Mouse (Mus musculus) heart, embryonic 10.5 days (tissue): ENCODE data around the gene Kdm8. TPM values are rescaled to one million over a fixed set of nuclear protein-coding genes. Genes with fewer than 3 reads are reported as not detected.
"Not testable (repeated sequence)": the region's sequence is repeated elsewhere in the genome, so short reads cannot be mapped to it uniquely, and the experiment has no call there.

Experiments
- DNase-seq: peaks from one replicate; pipeline ENCODE4 v3.0.0-alpha.2; 2017; ENCODE audit warnings: low spot score
- H3K27ac ChIP-seq: fragments of 300-500 bp; sonication (generic); 2 replicates; pipeline ENCODE4 v1.5.1; 2016; ENCODE audit warnings: mild to moderate bottlenecking
- H3K27me3 ChIP-seq: fragments of 300-500 bp; sonication (generic); 2 replicates; pipeline ENCODE4 v1.6.1; 2016; ENCODE audit warnings: mild to moderate bottlenecking; ENCODE audit not compliant: poor library complexity, insufficient read depth, severe bottlenecking
- H3K36me3 ChIP-seq: fragments of 300-500 bp; sonication (generic); 2 replicates; pipeline ENCODE4 v1.6.1; 2016; ENCODE audit warnings: mild to moderate bottlenecking, moderate library complexity
- H3K4me1 ChIP-seq: fragments of 300-500 bp; sonication (generic); 2 replicates; pipeline ENCODE4 v1.6.1; 2016; ENCODE audit warnings: mild to moderate bottlenecking
- H3K4me3 ChIP-seq: fragments of 300-500 bp; sonication (generic); 2 replicates; pipeline ENCODE4 v1.5.1; 2016; ENCODE audit warnings: mild to moderate bottlenecking, moderate library complexity
- H3K9me3 ChIP-seq: fragments of 300-500 bp; sonication (generic); 2 replicates; pipeline ENCODE4 v1.6.1; 2016; ENCODE audit warnings: mild to moderate bottlenecking, moderate library complexity
- WGBS: fragments of 180-500 bp; shearing (Covaris S2); methylation state at CpG from one replicate; pipeline ENCODE4 v1.1.7; 2016; 5-methylcytosine and 5-hydroxymethylcytosine counted together
- polyA plus RNA-seq: library from polyadenylated mRNA; unstranded; fragments of >200 nt; fragmentation: Nextera tagmentation; extraction: Ambion mirVana; gene quantifications from 2 replicates; pipeline ENCODE4 v1.2.1, GENCODE M21; 2016

Kdm8 gene
- polyA plus RNA-seq, 1 experiment from 2014 or later, result 11.6 TPM

- H3K36me3 ChIP-seq, H3K27me3 ChIP-seq, H3K4me3 ChIP-seq, H3K9me3 ChIP-seq: not testable (repeated sequence)
- WGBS, result 59% methylated on average over 5 of the region's 5 CpGs
- DNase-seq, result peak; percentile 88
- Histone ChIP-seq H3K27ac (peak overlapping the region; percentile 65), H3K4me1 (peaks cover 18% of the 10 kb centered on the region)
These were observed 15.5 kb upstream of the Kdm8 start for GRCm38 (mm10) chr7:125428816-125429500.

GRCm38 (mm10) chr7:125430170-125430842 lies 14.2 kb upstream of the Kdm8 start:
- WGBS, result 77% methylated on average over 7 of the region's 7 CpGs
- no peak for DNase-seq
- Histone ChIP-seq H3K36me3 (no peaks in the 10 kb centered on the region), H3K27ac (peak overlapping the region; percentile 18; the same call in 1 of the 2 replicates), H3K27me3 (no peaks in the 10 kb centered on the region), H3K4me1 (peaks cover 18% of the 10 kb centered on the region), H3K9me3 (no peaks in the 10 kb centered on the region; the same call in 1 of the 2 replicates), H3K4me3 (no peak overlapping the region)

- no peaks in the 10 kb centered on the region for H3K27me3 ChIP-seq
- no peak overlapping the region for H3K27ac ChIP-seq
- no peaks in the 10 kb centered on the region; the same call in 1 of the 2 replicates for H3K9me3 ChIP-seq
- H3K4me1 ChIP-seq, result peaks cover 3% of the 10 kb centered on the region; the same call in 1 of the 2 replicates
- no peak overlapping the region for H3K4me3 ChIP-seq
- H3K36me3 ChIP-seq, result no peaks in the 10 kb centered on the region
- WGBS, result 81% methylated on average over 3 of the region's 3 CpGs
- no peak for DNase-seq
These were observed 10.6 kb upstream of the Kdm8 start for GRCm38 (mm10) chr7:125433874-125434273.

GRCm38 (mm10) chr7:125434666-125435290 lies 9.7 kb upstream of the Kdm8 start:
- Histone ChIP-seq H3K27ac (no peak overlapping the region), H3K4me1 (peaks cover 2% of the 10 kb centered on the region; the same call in 1 of the 2 replicates), H3K4me3 (no peak overlapping the region), H3K36me3 (no peaks in the 10 kb centered on the region), H3K27me3 (no peaks in the 10 kb centered on the region), H3K9me3 (no peaks in the 10 kb centered on the region; the same call in 1 of the 2 replicates)
- DNase-seq, result no peak
- 52% methylated on average over 8 of the region's 8 CpGs for WGBS

GRCm38 (mm10) chr7:125442323-125442722 lies 2.2 kb upstream of the Kdm8 start:
- Histone ChIP-seq H3K36me3 (peaks cover 6% of the 10 kb centered on the region; the same call in 1 of the 2 replicates), H3K27ac (no peak overlapping the region), H3K4me1 (peaks cover 15% of the 10 kb centered on the region; the same call in 1 of the 2 replicates), H3K4me3 (no peak overlapping the region), H3K9me3 (no peaks in the 10 kb centered on the region), H3K27me3 (no peaks in the 10 kb centered on the region)
- no peak for DNase-seq
- WGBS, result 77% methylated on average over 4 of the region's 4 CpGs

GRCm38 (mm10) chr7:125444076-125444463 lies 406 bp upstream of the Kdm8 start:
- Histone ChIP-seq H3K4me3 (peak overlapping the region; percentile 72), H3K27me3 (no peaks in the 10 kb centered on the region), H3K4me1 (peaks cover 15% of the 10 kb centered on the region; the same call in 1 of the 2 replicates), H3K9me3 (no peaks in the 10 kb centered on the region), H3K36me3 (peaks cover 6% of the 10 kb centered on the region; the same call in 1 of the 2 replicates), H3K27ac (peak overlapping the region; percentile 97)
- DNase-seq, result no peak
- WGBS, result 27% methylated on average over 10 of the region's 10 CpGs

GRCm38 (mm10) chr7:125450678-125451077 lies 6.2 kb downstream of the Kdm8 start:
- no peak for DNase-seq
- no peak overlapping the region for H3K4me3 ChIP-seq
- peaks cover 26% of the 10 kb centered on the region for H3K36me3 ChIP-seq
- WGBS, result 65% methylated on average over 1 of the region's 1 CpGs
- H3K27ac ChIP-seq, result no peak overlapping the region
- H3K4me1 ChIP-seq, result peaks cover 7% of the 10 kb centered on the region
- H3K9me3 ChIP-seq, result no peaks in the 10 kb centered on the region
- H3K27me3 ChIP-seq, result no peaks in the 10 kb centered on the region

GRCm38 (mm10) chr7:125451078-125451477 lies 6.6 kb downstream of the Kdm8 start:
- H3K4me3 ChIP-seq, result no peak overlapping the region
- H3K4me1 ChIP-seq, result peaks cover 7% of the 10 kb centered on the region
- H3K27me3 ChIP-seq, result no peaks in the 10 kb centered on the region
- peaks cover 30% of the 10 kb centered on the region for H3K36me3 ChIP-seq
- no peak overlapping the region for H3K27ac ChIP-seq
- WGBS, result 63% methylated on average over 2 of the region's 2 CpGs
- H3K9me3 ChIP-seq, result no peaks in the 10 kb centered on the region
- no peak for DNase-seq

GRCm38 (mm10) chr7:125453671-125454070 lies 9.2 kb downstream of the Kdm8 start:
- no peaks in the 10 kb centered on the region for H3K27me3 ChIP-seq
- peaks cover 7% of the 10 kb centered on the region for H3K4me1 ChIP-seq
- H3K9me3 ChIP-seq, result no peaks in the 10 kb centered on the region
- H3K27ac ChIP-seq, result no peak overlapping the region
- H3K36me3 ChIP-seq, result peaks cover 33% of the 10 kb centered on the region
- no peak overlapping the region for H3K4me3 ChIP-seq
- no peak for DNase-seq
- 93% methylated on average over 4 of the region's 4 CpGs for WGBS

GRCm38 (mm10) chr7:125462200-125462599 lies 17.7 kb downstream of the Kdm8 start:
- H3K36me3 ChIP-seq, result peaks cover 37% of the 10 kb centered on the region
- no peaks in the 10 kb centered on the region for H3K9me3 ChIP-seq
- H3K4me3 ChIP-seq, result no peak overlapping the region
- H3K4me1 ChIP-seq, result peaks cover 7% of the 10 kb centered on the region; the same call in 1 of the 2 replicates
- 65% methylated on average over 2 of the region's 2 CpGs for WGBS
- DNase-seq, result no peak
- no peak overlapping the region for H3K27ac ChIP-seq
- no peaks in the 10 kb centered on the region for H3K27me3 ChIP-seq

- H3K4me3 ChIP-seq, result no peak overlapping the region
- DNase-seq, result peak; percentile 90
- H3K9me3 ChIP-seq, result no peaks in the 10 kb centered on the region
- peaks cover 29% of the 10 kb centered on the region for H3K4me1 ChIP-seq
- no peaks in the 10 kb centered on the region for H3K27me3 ChIP-seq
- 0 out of 2 replicates have a peak overlapping the region, but pooled peaks have one; percentile 29 for H3K27ac ChIP-seq
- H3K36me3 ChIP-seq, result peaks cover 63% of the 10 kb centered on the region
- WGBS, result 28% methylated on average over 5 of the region's 5 CpGs
These were observed 25.5 kb downstream of the Kdm8 start for GRCm38 (mm10) chr7:125469937-125470336.

- Histone ChIP-seq H3K36me3 (peaks cover 53% of the 10 kb centered on the region), H3K4me1 (peaks cover 34% of the 10 kb centered on the region), H3K4me3 (no peak overlapping the region), H3K9me3 (no peaks in the 10 kb centered on the region), H3K27ac (peak overlapping the region; percentile 23; the same call in 1 of the 2 replicates), H3K27me3 (no peaks in the 10 kb centered on the region)
- 89% methylated on average over 4 of the region's 4 CpGs for WGBS
- DNase-seq, result no peak
These were observed 26.4 kb downstream of the Kdm8 start for GRCm38 (mm10) chr7:125470901-125471300.
